Mouse (Mus musculus): ENCODE measurements around the gene Spns1. TPM values are rescaled to one million over a fixed set of nuclear protein-coding genes. Genes with fewer than 3 reads are reported as not detected.
"Not testable (repeated sequence)": the region's sequence is repeated elsewhere in the genome, so short reads cannot be mapped to it uniquely, and the experiment has no call there.

Gene Spns1
- polyA plus RNA-seq, 1 experiment = 246 TPM

DNA sequence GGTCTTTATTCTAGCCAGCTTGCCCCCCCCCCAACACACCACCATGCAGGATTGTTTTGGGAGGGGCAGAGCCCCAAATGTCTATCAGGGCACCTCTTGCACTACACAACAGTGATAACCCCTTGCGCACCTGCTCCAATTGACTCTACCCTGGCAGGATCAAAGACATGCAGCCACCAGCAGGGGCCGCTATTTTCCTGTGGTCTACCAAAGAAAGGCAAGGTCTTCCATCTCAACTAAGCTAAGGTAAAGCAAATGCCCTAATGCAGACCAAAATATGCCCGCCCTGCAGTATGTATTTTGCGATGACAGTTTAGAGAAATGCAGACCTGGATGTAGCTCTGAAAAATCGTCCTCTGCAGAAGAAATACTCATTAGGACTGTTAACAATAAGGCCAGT, 22.3 kb upstream of the Spns1 start:
- H3K4me1 ChIP-seq (ENCODE audit: control insufficient read depth, insufficient read depth, low read length) = peaks cover 5% of the 10 kb centered on the region; the same call in 1 of the 2 replicates
- H3K4me3 ChIP-seq (replicated peaks; ENCODE audit: extremely low read depth, low read depth, low read length) = no peak overlapping the region
- peak; percentile 78 for DNase-seq
- TF ChIP-seq POLR2A (IDR thresholded peaks at IDR 0.05; ENCODE audit: borderline replicate concordance, extremely low read depth, low read depth, low read length) (no peak), CTCF (IDR thresholded peaks at IDR 0.05; ENCODE audit: insufficient read depth, low read length) (peak; percentile 86)
- WGBS = 8% methylated on average over 5 of the region's 5 CpGs

DNA sequence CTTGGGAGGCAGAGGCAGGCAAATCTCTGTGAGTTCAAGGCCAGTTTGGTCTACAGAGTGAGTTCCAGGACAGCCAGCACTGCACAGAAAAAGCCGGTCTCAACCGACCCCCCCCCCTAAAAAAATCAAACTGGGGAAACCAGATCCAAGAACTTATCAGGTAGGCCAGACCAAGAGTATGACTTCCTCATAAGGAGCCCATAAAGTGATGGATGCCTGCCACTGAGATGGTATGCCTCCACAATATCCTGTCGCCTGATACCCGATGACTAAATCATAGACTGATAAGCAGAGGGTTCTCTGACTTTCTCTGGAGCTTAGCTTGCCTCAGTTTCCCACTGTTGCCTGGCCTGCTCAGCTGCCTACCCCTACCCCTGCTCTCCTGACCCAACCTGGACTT, 20.6 kb upstream of the Spns1 start:
- DNase-seq = no peak
- WGBS = 88% methylated on average over 4 of the region's 4 CpGs
- Histone ChIP-seq H3K4me3 (replicated peaks; ENCODE audit: extremely low read depth, low read depth, low read length) (no peak overlapping the region), H3K4me1 (ENCODE audit: control insufficient read depth, insufficient read depth, low read length) (peaks cover 5% of the 10 kb centered on the region; the same call in 1 of the 2 replicates)
- no peak for TF ChIP-seq POLR2A (IDR thresholded peaks at IDR 0.05; ENCODE audit: borderline replicate concordance, extremely low read depth, low read depth, low read length)
- no peak for TF ChIP-seq CTCF (IDR thresholded peaks at IDR 0.05; ENCODE audit: insufficient read depth, low read length)

DNA sequence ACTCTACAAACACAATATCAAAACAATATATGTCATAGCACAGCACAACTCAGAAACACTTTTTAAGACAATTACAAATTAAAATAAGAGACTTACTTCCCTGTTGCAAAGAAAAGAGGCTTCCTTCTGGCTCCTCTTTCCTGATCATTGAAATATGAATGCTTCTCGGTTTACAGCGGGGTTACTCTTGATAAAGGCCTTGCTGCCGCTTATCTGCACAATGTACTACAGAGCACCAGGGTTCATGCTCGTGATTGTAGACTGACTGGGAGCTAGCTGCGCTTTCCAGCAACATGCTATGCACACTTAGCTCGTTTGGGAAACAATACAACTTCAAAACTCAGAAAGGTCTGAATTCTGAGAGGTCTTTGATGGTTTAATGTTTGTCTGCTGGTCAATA, 20.0 kb upstream of the Spns1 start:
- Histone ChIP-seq H3K4me1 (ENCODE audit: control insufficient read depth, insufficient read depth, low read length) (peaks cover 5% of the 10 kb centered on the region; the same call in 1 of the 2 replicates), H3K4me3 (replicated peaks; ENCODE audit: extremely low read depth, low read depth, low read length) (no peak overlapping the region)
- WGBS = 60% methylated on average over 6 of the region's 6 CpGs
- TF ChIP-seq CTCF (IDR thresholded peaks at IDR 0.05; ENCODE audit: insufficient read depth, low read length) (no peak), POLR2A (IDR thresholded peaks at IDR 0.05; ENCODE audit: borderline replicate concordance, extremely low read depth, low read depth, low read length) (no peak)
- DNase-seq = no peak

DNA sequence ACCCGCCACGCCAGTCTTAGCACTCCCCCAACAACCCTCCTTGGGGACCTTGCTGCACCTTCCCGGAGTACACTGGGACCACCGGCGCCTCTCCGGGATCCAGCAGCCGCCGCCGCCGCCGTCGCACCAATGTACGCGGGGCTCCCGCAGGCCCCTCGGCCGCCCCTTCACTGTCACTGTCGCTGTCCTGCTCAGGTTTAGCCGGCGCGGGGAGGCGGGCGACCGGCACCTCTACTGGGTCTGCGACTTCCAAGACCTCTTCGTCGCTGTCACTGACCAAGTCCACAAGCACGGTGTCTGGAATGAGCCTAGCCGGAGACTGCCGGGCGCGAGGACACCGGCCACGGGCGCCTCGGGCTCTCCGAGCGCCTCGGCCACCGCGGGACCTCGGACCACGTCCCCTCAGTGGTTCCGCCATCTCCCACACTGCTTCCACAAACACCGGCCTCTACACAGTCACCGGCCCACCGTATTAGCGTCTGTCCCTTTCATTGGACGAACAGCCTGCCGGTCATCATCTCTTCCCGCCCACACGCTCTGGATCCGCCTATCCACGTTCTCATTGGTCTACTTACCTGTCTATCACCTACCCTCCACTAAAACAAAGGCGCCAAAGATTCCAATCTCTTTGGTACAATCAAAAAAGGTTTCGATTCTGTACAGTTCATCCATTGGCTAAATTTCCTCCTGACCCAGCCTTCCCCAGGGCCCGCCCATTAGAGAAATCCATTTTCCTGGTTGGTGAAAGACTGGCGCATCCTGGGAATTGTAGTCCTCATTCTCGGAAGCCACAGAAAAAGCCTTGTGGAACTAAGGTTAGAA, 19.3 kb upstream of the Spns1 start, which contains the start of gene Nfatc2ip:
TSS of gene Nfatc2ip (minus strand) at position 440 of the 822 bp plus-strand sequence.
- H3K4me3 ChIP-seq (replicated peaks; ENCODE audit: extremely low read depth, low read depth, low read length) = peak within 1 kb of the TSS; percentile 63
- under 1% methylated on average over 59 of the region's 59 CpGs for WGBS
- H3K4me1 ChIP-seq (ENCODE audit: control insufficient read depth, insufficient read depth, low read length) = peaks cover 5% of the 10 kb centered on the region; the same call in 1 of the 2 replicates
- DNase-seq = peak; percentile 96
- no peak for TF ChIP-seq CTCF (IDR thresholded peaks at IDR 0.05; ENCODE audit: insufficient read depth, low read length)
- peak; percentile 82; the same call in 1 of the 2 replicates for TF ChIP-seq POLR2A (IDR thresholded peaks at IDR 0.05; ENCODE audit: borderline replicate concordance, extremely low read depth, low read depth, low read length)

- H3K4me3 ChIP-seq (replicated peaks; ENCODE audit: extremely low read depth, low read depth, low read length); DNase-seq; H3K4me1 ChIP-seq (ENCODE audit: control insufficient read depth, insufficient read depth, low read length): not testable (repeated sequence)
- 93% methylated on average over 7 of the region's 7 CpGs for WGBS
These were observed 15.0 kb upstream of the Spns1 start for GRCm38 (mm10) chr7:126392086-126392884.

DNA sequence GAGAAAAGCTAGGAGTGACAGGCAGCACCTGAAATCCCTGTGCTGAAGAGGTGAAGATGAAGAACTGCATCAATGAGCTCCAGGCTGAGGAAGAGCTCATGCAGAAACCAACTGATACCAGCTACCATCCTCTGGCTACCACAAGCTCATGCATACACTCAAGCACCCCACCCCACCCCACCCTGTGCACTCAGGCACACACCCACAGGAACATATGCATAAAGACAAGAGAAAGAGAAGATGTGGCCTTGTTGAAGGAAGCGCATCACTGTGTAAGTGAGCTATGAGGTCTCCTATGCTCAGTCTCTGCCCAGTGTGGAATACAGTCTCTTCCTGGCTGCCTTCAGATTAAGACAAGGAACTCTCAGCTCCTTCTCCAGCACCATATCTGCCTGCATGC, 10.9 kb upstream of the Spns1 start:
- DNase-seq = no peak
- no peak for TF ChIP-seq CTCF (IDR thresholded peaks at IDR 0.05; ENCODE audit: insufficient read depth, low read length)
- no peak for TF ChIP-seq POLR2A (IDR thresholded peaks at IDR 0.05; ENCODE audit: borderline replicate concordance, extremely low read depth, low read depth, low read length)
- no peaks in the 10 kb centered on the region for H3K4me1 ChIP-seq (ENCODE audit: control insufficient read depth, insufficient read depth, low read length)
- WGBS = 100% methylated on average over 1 of the region's 1 CpGs
- H3K4me3 ChIP-seq (replicated peaks; ENCODE audit: extremely low read depth, low read depth, low read length) = no peak overlapping the region

DNA sequence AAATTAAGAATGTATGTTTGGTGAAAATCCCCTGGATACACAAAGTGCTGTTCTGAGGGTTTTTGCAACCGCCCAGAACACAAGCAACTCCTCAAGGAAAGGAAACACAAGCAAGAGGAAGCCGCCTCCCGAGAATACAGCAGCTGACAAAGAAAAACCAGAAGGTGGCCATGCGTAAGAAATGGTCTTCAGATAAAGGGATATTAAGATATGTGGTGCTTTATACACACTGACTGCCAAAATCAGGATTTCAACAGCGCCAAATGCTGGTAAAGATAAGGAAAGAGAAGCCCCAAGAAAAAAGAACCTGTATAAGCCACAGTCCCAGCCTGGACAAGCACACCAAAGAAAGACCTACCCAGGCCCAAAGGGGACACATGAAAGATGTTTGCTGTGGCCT, 6.3 kb upstream of the Spns1 start:
- DNase-seq = no peak
- H3K4me3 ChIP-seq (replicated peaks; ENCODE audit: extremely low read depth, low read depth, low read length) = no peak overlapping the region
- WGBS = 83% methylated on average over 5 of the region's 5 CpGs
- H3K4me1 ChIP-seq (ENCODE audit: control insufficient read depth, insufficient read depth, low read length) = no peaks in the 10 kb centered on the region
- TF ChIP-seq POLR2A (IDR thresholded peaks at IDR 0.05; ENCODE audit: borderline replicate concordance, extremely low read depth, low read depth, low read length) (no peak), CTCF (IDR thresholded peaks at IDR 0.05; ENCODE audit: insufficient read depth, low read length) (no peak)

GRCm38 (mm10) chr7:126376903-126377277, 360 bp downstream of the Spns1 start:
- DNase-seq = no peak
- Histone ChIP-seq H3K4me1 (ENCODE audit: control insufficient read depth, insufficient read depth, low read length) (peaks cover 8% of the 10 kb centered on the region; the same call in 1 of the 2 replicates), H3K4me3 (replicated peaks; ENCODE audit: extremely low read depth, low read depth, low read length) (peak overlapping the region; percentile 96)
- under 1% methylated on average over 27 of the region's 27 CpGs for WGBS
- no peak for TF ChIP-seq POLR2A (IDR thresholded peaks at IDR 0.05; ENCODE audit: borderline replicate concordance, extremely low read depth, low read depth, low read length)
- no peak for TF ChIP-seq CTCF (IDR thresholded peaks at IDR 0.05; ENCODE audit: insufficient read depth, low read length)

- DNase-seq = no peak
- Histone ChIP-seq H3K4me3 (replicated peaks; ENCODE audit: extremely low read depth, low read depth, low read length) (no peak overlapping the region), H3K4me1 (ENCODE audit: control insufficient read depth, insufficient read depth, low read length) (peaks cover 8% of the 10 kb centered on the region; the same call in 1 of the 2 replicates)
- 67% methylated on average over 5 of the region's 5 CpGs for WGBS
- TF ChIP-seq POLR2A (IDR thresholded peaks at IDR 0.05; ENCODE audit: borderline replicate concordance, extremely low read depth, low read depth, low read length) (no peak), CTCF (IDR thresholded peaks at IDR 0.05; ENCODE audit: insufficient read depth, low read length) (no peak)
These were observed 2.2 kb downstream of the Spns1 start for GRCm38 (mm10) chr7:126375012-126375411.

All from lung, adult 2 months (tissue).